Mouse (Mus musculus): ENCODE results near the gene Necab3.

- no peak for TF ChIP-seq POLR2A (IDR thresholded peaks at IDR 0.05; ENCODE audit: borderline replicate concordance, low read depth, low read length)
- no peak for TF ChIP-seq CTCF (IDR thresholded peaks at IDR 0.05; ENCODE audit: low read depth, low read length)
These were observed 44.4 kb upstream of the Necab3 start for GRCm38 (mm10) chr2:154603007-154603637.

Data from bone marrow macrophage, adult 2 months (primary cell).